Mouse (Mus musculus) MN1 (cell line): Measurements from ENCODE around the gene Olfr446.

ENCODE experiments used
- DNase-seq: peaks from one replicate; pipeline ENCODE4 v3.0.0-alpha.2; 2016; ENCODE audit warnings: low spot score

Olfr446 gene

GRCm38 (mm10) chr6:42921077-42921476 lies at the start of gene Olfr446:
Olfr446 (plus strand) TSS chr6:42921377.
- no peak for DNase-seq

- DNase-seq: no peak
Observed at GRCm38 (mm10) chr6:42876323-42876722, 44.9 kb upstream of the Olfr446 start.

- DNase-seq: no peak
Observed at GRCm38 (mm10) chr6:42890141-42890540, 31.0 kb upstream of the Olfr446 start, which contains the start of gene Olfr448. Olfr448 (plus strand) TSS chr6:42890441.

- no peak for DNase-seq
Observed at GRCm38 (mm10) chr6:42900345-42900744, 20.8 kb upstream of the Olfr446 start.

GRCm38 (mm10) chr6:42908578-42908977 lies 12.6 kb upstream of the Olfr446 start, which contains the start of gene Olfr447:
Olfr447 (plus strand) TSS chr6:42908878.
- DNase-seq: no peak

- no peak for DNase-seq
Observed at GRCm38 (mm10) chr6:42948767-42949166, 27.6 kb downstream of the Olfr446 start, which contains the start of gene Olfr444. Olfr444 (plus strand) TSS chr6:42949067.

GRCm38 (mm10) chr6:42980377-42980776 lies 59.2 kb downstream of the Olfr446 start:
- DNase-seq: no peak
